Mouse (Mus musculus): ENCODE data around the gene Muc13. TPM values are rescaled to one million over a fixed set of nuclear protein-coding genes. Genes with fewer than 3 reads are reported as not detected.

Muc13 gene
- under 1 TPM in 1 of 4 experiments, not detected in 3; 0.09 TPM for total RNA-seq (2022)

DNA sequence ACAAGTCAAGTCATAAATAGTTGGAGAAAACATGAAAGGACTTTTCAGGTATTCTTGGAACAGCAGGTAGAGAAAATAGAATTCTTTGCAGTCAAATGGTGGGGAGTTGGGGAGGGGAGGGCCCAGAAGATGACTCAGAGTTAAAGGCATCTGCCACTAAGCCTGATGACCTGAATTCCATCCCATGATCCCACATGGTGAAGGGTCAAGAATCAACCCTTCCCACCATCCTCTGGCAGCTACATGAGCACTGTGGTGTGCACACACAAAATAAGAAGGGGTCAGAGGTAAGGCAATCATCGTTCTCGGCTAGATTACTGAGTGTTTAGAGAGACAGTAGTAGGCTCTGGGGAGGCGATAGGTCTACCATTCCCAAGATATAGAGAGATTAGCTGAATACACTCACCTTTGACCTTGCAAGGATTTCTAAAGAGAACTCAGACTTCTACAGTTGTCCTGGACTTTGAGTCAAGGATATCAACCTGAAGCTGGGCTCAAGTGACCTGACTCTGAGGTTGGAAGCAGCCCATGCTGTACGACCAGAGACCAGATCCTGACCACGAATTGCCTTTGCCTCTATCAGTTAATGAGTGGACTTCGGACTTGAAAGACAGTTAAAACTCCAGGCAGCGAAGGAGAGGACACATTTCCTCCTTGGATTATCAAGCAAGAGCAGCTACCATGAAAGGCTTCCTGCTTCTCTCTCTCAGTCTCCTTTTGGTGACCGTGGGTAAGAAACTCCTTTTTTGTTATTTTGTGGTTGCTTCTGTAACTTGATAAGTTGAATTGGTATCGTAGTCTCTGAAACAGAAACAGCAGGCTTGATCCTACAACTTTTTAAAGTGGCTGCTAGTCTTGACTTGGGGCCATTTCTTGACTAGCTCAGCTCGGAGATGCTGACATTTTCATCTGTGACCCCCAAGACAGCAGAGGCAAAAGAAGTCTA, at the start of gene Muc13:
TSS of gene Muc13 (plus strand) at position 192 of the 946 bp plus-strand sequence.
- DNase-seq: no peak

DNA sequence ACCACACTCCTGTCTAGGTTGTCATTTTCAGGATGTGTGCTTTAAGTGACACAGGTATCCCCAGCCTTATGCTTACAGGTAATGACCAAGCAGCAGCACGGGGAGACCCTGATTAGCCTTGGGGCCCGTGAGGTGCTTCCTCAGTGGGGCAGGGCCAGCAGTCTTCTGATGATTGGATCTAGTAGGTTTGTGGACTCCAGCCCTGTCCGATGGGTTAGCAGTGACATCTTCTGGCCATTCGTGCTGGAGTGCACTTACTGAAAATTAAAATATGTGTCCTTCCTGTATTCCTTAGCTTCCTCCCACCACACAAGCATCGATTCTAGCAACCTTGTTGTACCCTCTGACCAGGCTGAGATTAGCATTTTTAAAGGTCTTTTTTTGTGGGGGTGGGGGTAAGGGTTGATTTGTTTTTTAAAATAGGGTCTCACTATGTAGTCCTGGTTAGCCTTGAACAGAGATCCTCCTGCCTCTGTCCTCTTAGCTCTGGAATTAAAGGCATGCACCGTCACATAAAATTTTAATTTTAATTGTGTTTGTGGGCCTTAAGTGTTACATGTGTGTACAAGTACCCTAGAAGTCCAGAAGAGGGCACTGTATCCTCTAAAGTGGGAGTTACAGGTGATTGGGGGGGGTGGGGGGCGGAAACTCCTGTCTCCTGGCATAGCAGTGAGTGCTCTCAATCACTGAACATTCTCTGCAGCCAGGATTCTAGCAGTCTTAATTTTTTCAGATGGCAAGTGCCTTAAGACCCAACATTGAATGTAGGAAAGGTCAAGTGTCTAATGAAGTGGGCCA, 49.0 kb upstream of the Muc13 start:
- DNase-seq: no peak

GRCm38 (mm10) chr16:33745457-33745856, 48.4 kb upstream of the Muc13 start:
- DNase-seq: no peak

- no peak for DNase-seq
Observed at GRCm38 (mm10) chr16:33746074-33746676, 47.7 kb upstream of the Muc13 start.

- no peak for DNase-seq
Observed at GRCm38 (mm10) chr16:33747346-33747954, 46.4 kb upstream of the Muc13 start.

- DNase-seq: no peak
Observed at GRCm38 (mm10) chr16:33747994-33748393, 45.8 kb upstream of the Muc13 start.

DNA sequence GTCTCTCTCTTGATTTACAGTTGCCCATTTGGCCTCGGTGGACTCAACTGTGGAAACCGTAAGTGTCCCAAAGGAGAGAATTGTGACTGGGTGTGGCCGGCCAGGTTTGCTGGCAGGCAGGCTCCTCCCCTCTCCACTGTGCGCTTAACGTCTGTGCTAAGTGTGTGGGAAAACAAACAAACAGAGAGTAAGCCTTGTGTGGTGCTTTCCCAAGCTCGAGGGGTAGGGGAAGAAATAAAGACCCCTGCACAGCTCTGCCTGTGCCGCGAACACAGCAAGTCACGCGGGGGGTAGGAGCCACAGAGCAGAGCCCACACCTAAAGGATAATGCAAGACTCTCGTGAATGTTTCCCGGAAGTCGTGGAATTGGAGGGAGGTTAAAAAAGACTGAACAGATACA, 42.7 kb upstream of the Muc13 start:
- DNase-seq: no peak

- DNase-seq: no peak
Observed at GRCm38 (mm10) chr16:33751590-33751989, 42.2 kb upstream of the Muc13 start.

DNA sequence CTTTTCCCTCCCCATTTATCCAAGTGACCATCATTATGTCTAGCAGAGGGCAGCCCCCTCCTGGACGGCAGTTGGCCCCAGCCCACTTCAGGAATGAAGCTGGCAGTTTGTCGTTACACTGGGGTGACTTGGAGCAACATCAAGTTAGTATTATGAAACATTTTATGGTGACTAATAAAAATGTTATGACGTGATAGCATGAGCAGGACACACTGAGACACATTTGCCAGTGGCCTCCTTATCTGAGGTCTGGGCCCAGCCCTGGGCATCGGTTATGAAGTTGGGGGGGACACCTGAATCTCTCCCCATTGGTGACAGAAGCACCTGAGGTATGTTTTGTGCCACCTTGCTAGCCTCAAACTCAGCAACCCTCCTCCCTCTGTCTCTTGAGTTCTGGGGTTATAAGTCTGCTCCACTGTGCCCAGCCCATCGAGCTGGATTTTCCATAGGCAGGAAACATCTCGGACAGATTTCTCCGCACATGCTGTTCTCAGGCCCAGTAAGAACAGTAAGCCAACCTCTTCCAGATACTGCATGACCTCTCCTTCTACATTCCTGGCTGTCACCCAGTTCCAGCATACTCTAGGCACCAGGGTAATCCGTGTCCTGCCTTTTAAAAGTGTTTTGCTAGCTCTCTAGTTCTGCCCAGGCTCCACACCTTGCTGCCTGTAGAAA, 40.8 kb upstream of the Muc13 start:
- no peak for DNase-seq

GRCm38 (mm10) chr16:33755293-33755692, 38.5 kb upstream of the Muc13 start:
- DNase-seq: no peak

- DNase-seq: no peak
Observed at GRCm38 (mm10) chr16:33755961-33756360, 37.9 kb upstream of the Muc13 start.

GRCm38 (mm10) chr16:33756396-33756795, 37.4 kb upstream of the Muc13 start:
- DNase-seq: no peak

DNA sequence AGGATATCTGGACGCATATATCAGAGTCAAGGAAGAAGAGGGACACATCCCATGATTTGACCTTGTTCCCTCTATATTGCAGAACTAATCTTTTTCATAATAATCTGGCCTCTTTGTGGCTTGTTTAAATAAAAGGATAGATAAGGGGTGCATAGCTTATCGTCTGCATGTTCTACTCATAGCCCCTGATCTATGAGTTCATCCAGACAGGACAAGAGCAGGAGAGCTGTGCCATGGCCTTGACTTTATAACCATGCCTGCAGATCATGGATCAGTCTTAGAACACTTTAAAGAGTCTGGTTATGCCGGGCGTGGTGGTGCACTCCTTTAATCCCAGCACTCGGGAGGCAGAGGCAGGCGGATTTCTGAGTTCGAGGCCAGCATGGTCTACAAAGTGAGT, 34.6 kb upstream of the Muc13 start:
- no peak for DNase-seq

GRCm38 (mm10) chr16:33760542-33760941, 33.3 kb upstream of the Muc13 start:
- no peak for DNase-seq

- no peak for DNase-seq
Observed at GRCm38 (mm10) chr16:33760996-33761395, 32.8 kb upstream of the Muc13 start.

DNA sequence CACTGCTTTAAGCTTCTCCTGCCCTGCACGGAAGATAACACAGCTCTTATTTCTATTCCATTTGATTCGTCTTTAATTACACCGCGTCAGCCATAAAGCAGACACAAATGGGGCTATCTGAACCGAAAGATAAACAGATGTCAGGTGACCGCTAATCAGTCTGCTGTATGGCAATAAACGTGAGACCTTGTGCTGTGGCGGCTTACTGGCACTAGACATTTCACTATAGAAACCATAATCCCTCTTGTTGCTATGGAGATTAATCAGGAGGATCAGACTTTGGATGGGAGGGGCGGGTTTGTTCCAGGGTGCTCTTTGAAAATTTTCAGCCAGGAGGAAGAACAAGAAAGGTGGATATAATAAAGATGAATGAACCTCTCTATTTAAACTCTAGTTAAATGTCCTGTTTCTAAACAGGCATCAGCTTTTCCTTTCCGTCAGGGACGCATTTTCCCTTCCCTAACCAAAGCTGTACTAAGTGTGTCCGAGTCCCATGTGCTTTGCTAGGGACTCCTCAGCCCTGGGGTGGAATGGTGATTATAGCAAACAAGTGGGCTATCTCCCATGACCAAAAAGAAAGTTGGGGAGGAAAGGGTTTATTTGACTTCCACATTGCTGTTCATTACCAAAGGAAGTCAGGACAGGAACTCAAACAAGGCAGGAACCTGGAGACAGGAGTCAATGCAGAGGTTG, 29.2 kb upstream of the Muc13 start:
- no peak for DNase-seq

GRCm38 (mm10) chr16:33765477-33765876, 28.4 kb upstream of the Muc13 start:
- no peak for DNase-seq

GRCm38 (mm10) chr16:33766309-33766708, 27.5 kb upstream of the Muc13 start:
- DNase-seq: no peak

DNA sequence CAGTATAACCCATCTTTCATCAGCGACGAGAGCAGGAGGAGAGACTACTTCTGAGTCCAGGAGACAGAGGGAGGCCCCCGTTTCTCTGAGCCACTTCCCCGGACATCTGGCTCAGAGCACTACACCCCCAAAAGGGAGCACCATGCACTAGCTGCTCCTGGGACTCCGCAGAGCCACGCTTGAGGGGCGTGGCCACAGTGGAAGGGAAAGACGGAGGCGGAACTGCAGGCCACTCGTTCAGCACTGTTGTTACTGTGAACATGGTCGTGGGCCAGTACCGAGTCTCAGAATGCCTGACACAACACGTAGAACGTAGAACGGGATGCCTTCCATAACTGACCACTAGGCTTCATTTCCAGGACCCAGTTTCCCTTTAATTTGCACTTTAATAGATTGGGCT, 27.1 kb upstream of the Muc13 start:
- DNase-seq: peak; percentile 14

DNA sequence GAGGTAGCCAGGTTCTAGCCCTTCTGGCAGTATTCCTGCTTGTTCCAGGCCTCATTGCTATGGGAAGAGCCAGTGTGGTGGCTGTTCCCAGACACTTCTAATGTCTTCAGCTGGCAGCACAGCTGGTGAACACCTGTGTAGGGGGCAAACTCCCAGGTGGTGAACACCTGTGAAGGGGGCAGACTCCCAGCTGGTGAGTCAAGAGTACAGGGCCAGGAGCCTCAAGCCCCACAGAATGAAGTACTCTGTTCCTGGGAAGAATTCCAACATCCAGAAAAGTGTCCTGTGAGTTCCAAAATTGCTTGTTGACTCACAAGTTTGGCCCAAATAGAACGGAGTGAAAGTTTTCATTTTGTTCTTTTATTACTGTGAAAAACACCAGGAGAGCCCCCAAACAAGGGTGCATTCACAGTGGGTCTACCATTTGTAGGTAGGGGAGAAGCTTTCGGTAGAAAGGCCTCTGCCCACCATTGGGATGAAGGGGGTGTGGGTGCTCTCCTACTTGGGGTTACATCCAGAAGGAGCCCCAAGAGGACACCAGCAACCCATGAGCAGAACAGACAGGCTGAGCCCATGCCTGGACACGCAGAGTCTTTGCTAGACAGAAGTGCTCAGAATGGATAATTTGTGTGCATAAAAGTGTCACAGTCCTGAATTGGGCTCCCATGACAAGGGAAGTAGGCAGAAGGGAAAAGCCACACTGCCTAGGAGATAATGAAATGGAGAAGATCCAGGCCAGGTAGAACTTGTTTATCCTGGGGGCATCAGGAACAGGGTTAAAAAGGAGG, 25.2 kb upstream of the Muc13 start:
- DNase-seq: no peak

DNA sequence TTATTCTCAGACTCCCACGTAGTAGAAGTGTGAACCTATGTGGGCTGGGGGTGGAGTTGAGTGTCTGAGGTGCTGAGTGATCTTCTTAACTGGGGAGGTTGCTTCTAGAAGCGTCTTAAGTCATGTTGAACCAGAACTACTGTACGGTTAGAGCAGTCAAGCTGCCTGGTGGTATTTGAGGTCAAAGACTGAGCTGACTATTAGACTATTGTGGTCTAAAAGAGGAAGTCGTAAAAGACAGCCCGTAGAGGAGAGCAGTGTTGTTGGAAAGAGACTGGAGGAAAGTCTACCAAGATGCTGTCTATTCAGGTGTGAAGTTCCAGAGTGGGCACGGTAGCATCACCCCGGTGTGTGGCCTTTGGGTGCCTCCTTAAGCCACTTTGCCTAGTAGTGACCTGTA, 24.0 kb upstream of the Muc13 start:
- no peak for DNase-seq
